Mouse (Mus musculus) heart, adult 18-20 months (tissue): ENCODE measurements around the gene Cox4i2. TPM values are rescaled to one million over a fixed set of nuclear protein-coding genes. Genes with fewer than 3 reads are reported as not detected.

Source experiments
- DNase-seq, 2 experiments: peaks; one replicate each; pipeline ENCODE4 v3.0.0; 2021 to 2022; ENCODE audit warnings: mixed read lengths in 1 of 2
- total RNA-seq, 2 experiments: library from RNA; stranded (reverse); gene quantifications; 2 replicates each; pipeline ENCODE4 v1.2.3; 2021

Gene Cox4i2
- total RNA-seq, 2 experiments from 2014 or later = 11.9 to 15.2 TPM

GRCm38 (mm10) chr2:152734501-152734900, 19.5 kb upstream of the Cox4i2 start:
- no peak for DNase-seq

GRCm38 (mm10) chr2:152734984-152735383, 19.0 kb upstream of the Cox4i2 start:
- peak; percentile 94 to 97 for DNase-seq

GRCm38 (mm10) chr2:152736090-152736601, 17.8 kb upstream of the Cox4i2 start, which contains the start of gene Id1:
Gene Id1, plus strand, starts transcription at chr2:152736251.
- peak; percentile 93 to 95 for DNase-seq

GRCm38 (mm10) chr2:152736748-152737147, 17.2 kb upstream of the Cox4i2 start:
- DNase-seq = peak; percentile 44 to 66

- DNase-seq = peak; percentile 56 to 62
Measured at GRCm38 (mm10) chr2:152737306-152738221, 16.4 kb upstream of the Cox4i2 start.

GRCm38 (mm10) chr2:152738341-152738740, 15.6 kb upstream of the Cox4i2 start:
- DNase-seq = peak in 1 of 2 experiments; percentile 39

GRCm38 (mm10) chr2:152739031-152739841, 14.7 kb upstream of the Cox4i2 start:
- peak; percentile 88 to 93 for DNase-seq

GRCm38 (mm10) chr2:152739842-152740260, 14.1 kb upstream of the Cox4i2 start:
- DNase-seq = peak in 1 of 2 experiments; percentile 56

- DNase-seq = peak in 1 of 2 experiments; percentile 22
Measured at GRCm38 (mm10) chr2:152740490-152740889, 13.5 kb upstream of the Cox4i2 start.

GRCm38 (mm10) chr2:152741153-152742041, 12.6 kb upstream of the Cox4i2 start:
- peak; percentile 77 to 81 for DNase-seq

- peak; percentile 67 to 82 for DNase-seq
Measured at GRCm38 (mm10) chr2:152742435-152742834, 11.5 kb upstream of the Cox4i2 start.

- DNase-seq = no peak
Measured at GRCm38 (mm10) chr2:152756474-152757393, 2.8 kb downstream of the Cox4i2 start.

GRCm38 (mm10) chr2:152757478-152757877, 3.5 kb downstream of the Cox4i2 start:
- DNase-seq = no peak

- DNase-seq = no peak
Measured at GRCm38 (mm10) chr2:152758351-152758750, 4.4 kb downstream of the Cox4i2 start.

- no peak for DNase-seq
Measured at GRCm38 (mm10) chr2:152763310-152763709, 9.3 kb downstream of the Cox4i2 start.

- DNase-seq = no peak
Measured at GRCm38 (mm10) chr2:152764172-152765044, 10.4 kb downstream of the Cox4i2 start.

GRCm38 (mm10) chr2:152765045-152765674, 11.2 kb downstream of the Cox4i2 start:
- DNase-seq = no peak

- peak; percentile 92 to 98 for DNase-seq
Measured at GRCm38 (mm10) chr2:152766387-152767123, 12.6 kb downstream of the Cox4i2 start.
